Mouse (Mus musculus) neural tube, embryonic 13.5 days (tissue): ENCODE measurements around the gene Alg14. TPM values are rescaled to one million over a fixed set of nuclear protein-coding genes. Genes with fewer than 3 reads are reported as not detected.

ENCODE experiments used
- ATAC-seq: fragments of 200-750 bp; cut with Nextera tagmentation; 2 replicates; pipeline ENCODE4 v1.8.0; 2017; ENCODE audit warnings: low read depth, mild to moderate bottlenecking, moderate TSS enrichment, moderate library complexity
- H3K27ac ChIP-seq: fragments of 300-500 bp; sonication (generic); replicated peaks from 2 replicates; pipeline ENCODE4 v1.5.1; 2015; ENCODE audit warnings: moderate library complexity, mild to moderate bottlenecking, inconsistent platforms
- H3K27me3 ChIP-seq: fragments of 300-500 bp; sonication (generic); 2 replicates; pipeline ENCODE4 v1.6.1; 2015; ENCODE audit warnings: mild to moderate bottlenecking, inconsistent platforms
- H3K36me3 ChIP-seq: fragments of 300-500 bp; sonication (generic); 2 replicates; pipeline ENCODE4 v1.6.1; 2015; ENCODE audit warnings: mild to moderate bottlenecking, inconsistent platforms
- H3K4me1 ChIP-seq: fragments of 300-500 bp; sonication (generic); replicated peaks from 2 replicates; pipeline ENCODE4 v1.6.1; 2015; ENCODE audit warnings: inconsistent platforms
- H3K4me2 ChIP-seq: fragments of 300-500 bp; sonication (generic); 2 replicates; pipeline ENCODE4 v1.6.1; 2015; ENCODE audit warnings: inconsistent platforms, mild to moderate bottlenecking, moderate library complexity
- H3K4me3 ChIP-seq: fragments of 300-500 bp; sonication (generic); 2 replicates; pipeline ENCODE4 v1.5.1; 2015; ENCODE audit warnings: mild to moderate bottlenecking, inconsistent platforms
- H3K9ac ChIP-seq: fragments of 300-500 bp; sonication (generic); 2 replicates; pipeline ENCODE4 v1.6.1; 2015; ENCODE audit warnings: moderate library complexity, mild to moderate bottlenecking, inconsistent platforms
- H3K9me3 ChIP-seq: fragments of 300-500 bp; sonication (generic); 2 replicates; pipeline ENCODE4 v1.6.1; 2016; ENCODE audit warnings: inconsistent platforms
- WGBS: fragments of 180-500 bp; shearing (Covaris S2); methylation state at CpG from one replicate; pipeline ENCODE4 v1.1.7; 2015; 5-methylcytosine and 5-hydroxymethylcytosine counted together
- polyA plus RNA-seq: library from polyadenylated mRNA; unstranded; fragments of >200 nt; fragmentation: Nextera tagmentation; extraction: Ambion mirVana; gene quantifications from 2 replicates; pipeline ENCODE4 v1.2.1, GENCODE M21; 2015

The Alg14 gene
- polyA plus RNA-seq, 1 experiment from 2014 or later: 39.3 TPM

GRCm38 (mm10) chr3:121357030-121357429, 65.5 kb downstream of the Alg14 start:
- no peak overlapping the region for H3K4me2 ChIP-seq
- no peak for ATAC-seq
- H3K36me3 ChIP-seq: no peaks in the 10 kb centered on the region
- H3K27ac ChIP-seq: no peak overlapping the region
- no peaks in the 10 kb centered on the region for H3K27me3 ChIP-seq
- H3K4me3 ChIP-seq: no peak overlapping the region
- H3K4me1 ChIP-seq: no peaks in the 10 kb centered on the region; the same call in 1 of the 2 replicates
- H3K9ac ChIP-seq: no peak overlapping the region
- 81% methylated on average over 3 of the region's 3 CpGs for WGBS
- H3K9me3 ChIP-seq: no peaks in the 10 kb centered on the region

GRCm38 (mm10) chr3:121358285-121358684, 66.7 kb downstream of the Alg14 start:
- Histone ChIP-seq H3K27me3 (no peaks in the 10 kb centered on the region), H3K36me3 (no peaks in the 10 kb centered on the region), H3K4me2 (no peak overlapping the region), H3K4me3 (no peak overlapping the region), H3K9me3 (no peaks in the 10 kb centered on the region), H3K4me1 (no peaks in the 10 kb centered on the region; the same call in 1 of the 2 replicates), H3K27ac (no peak overlapping the region), H3K9ac (no peak overlapping the region)
- 57% methylated on average over 2 of the region's 2 CpGs for WGBS
- ATAC-seq: no peak

GRCm38 (mm10) chr3:121358850-121359249, 67.3 kb downstream of the Alg14 start:
- H3K4me2 ChIP-seq: no peak overlapping the region
- no peak overlapping the region for H3K9ac ChIP-seq
- 84% methylated on average over 6 of the region's 6 CpGs for WGBS
- H3K27ac ChIP-seq: no peak overlapping the region
- H3K4me3 ChIP-seq: no peak overlapping the region
- no peaks in the 10 kb centered on the region; the same call in 1 of the 2 replicates for H3K4me1 ChIP-seq
- ATAC-seq: no peak
- no peaks in the 10 kb centered on the region for H3K36me3 ChIP-seq
- no peaks in the 10 kb centered on the region for H3K9me3 ChIP-seq
- no peaks in the 10 kb centered on the region for H3K27me3 ChIP-seq

- H3K27ac ChIP-seq: no peak overlapping the region
- no peak overlapping the region for H3K4me2 ChIP-seq
- H3K9me3 ChIP-seq: no peaks in the 10 kb centered on the region
- H3K36me3 ChIP-seq: no peaks in the 10 kb centered on the region
- no peak overlapping the region for H3K4me3 ChIP-seq
- no peaks in the 10 kb centered on the region for H3K27me3 ChIP-seq
- no peak for ATAC-seq
- no peaks in the 10 kb centered on the region; the same call in 1 of the 2 replicates for H3K4me1 ChIP-seq
- WGBS: 80% methylated on average over 7 of the region's 7 CpGs
- H3K9ac ChIP-seq: no peak overlapping the region
Measured at GRCm38 (mm10) chr3:121359272-121359671, 67.7 kb downstream of the Alg14 start.

GRCm38 (mm10) chr3:121362002-121362401, 70.4 kb downstream of the Alg14 start:
- no peak overlapping the region for H3K9ac ChIP-seq
- no peak overlapping the region for H3K27ac ChIP-seq
- no peaks in the 10 kb centered on the region for H3K9me3 ChIP-seq
- no peaks in the 10 kb centered on the region for H3K27me3 ChIP-seq
- no peak overlapping the region for H3K4me2 ChIP-seq
- no peak overlapping the region for H3K4me3 ChIP-seq
- no peaks in the 10 kb centered on the region; the same call in 1 of the 2 replicates for H3K4me1 ChIP-seq
- WGBS: 50% methylated on average over 1 of the region's 1 CpGs
- H3K36me3 ChIP-seq: no peaks in the 10 kb centered on the region
- ATAC-seq: no peak

GRCm38 (mm10) chr3:121364388-121364787, 72.8 kb downstream of the Alg14 start:
- no peaks in the 10 kb centered on the region; the same call in 1 of the 2 replicates for H3K4me1 ChIP-seq
- no peak overlapping the region for H3K4me3 ChIP-seq
- no peak overlapping the region for H3K4me2 ChIP-seq
- H3K36me3 ChIP-seq: no peaks in the 10 kb centered on the region
- no peak overlapping the region; the same call in 1 of the 2 replicates for H3K27ac ChIP-seq
- H3K9ac ChIP-seq: no peak overlapping the region
- no peaks in the 10 kb centered on the region for H3K9me3 ChIP-seq
- WGBS: 76% methylated on average over 4 of the region's 4 CpGs
- no peaks in the 10 kb centered on the region for H3K27me3 ChIP-seq
- ATAC-seq: no peak

- no peaks in the 10 kb centered on the region for H3K27me3 ChIP-seq
- H3K36me3 ChIP-seq: no peaks in the 10 kb centered on the region
- no peaks in the 10 kb centered on the region for H3K9me3 ChIP-seq
- no peak overlapping the region for H3K9ac ChIP-seq
- no peak for ATAC-seq
- no peak overlapping the region for H3K4me2 ChIP-seq
- no peak overlapping the region for H3K4me3 ChIP-seq
- no peaks in the 10 kb centered on the region for H3K4me1 ChIP-seq
- WGBS: 88% methylated on average over 8 of the region's 8 CpGs
- no peak overlapping the region for H3K27ac ChIP-seq
Measured at GRCm38 (mm10) chr3:121365131-121365530, 73.6 kb downstream of the Alg14 start.

- no peaks in the 10 kb centered on the region for H3K36me3 ChIP-seq
- WGBS: 92% methylated on average over 4 of the region's 4 CpGs
- H3K4me3 ChIP-seq: no peak overlapping the region
- H3K4me1 ChIP-seq: no peaks in the 10 kb centered on the region
- ATAC-seq: no peak
- no peak overlapping the region for H3K27ac ChIP-seq
- no peaks in the 10 kb centered on the region for H3K27me3 ChIP-seq
- H3K9me3 ChIP-seq: no peaks in the 10 kb centered on the region
- no peak overlapping the region for H3K4me2 ChIP-seq
- H3K9ac ChIP-seq: no peak overlapping the region
Measured at GRCm38 (mm10) chr3:121368616-121369015, 77.0 kb downstream of the Alg14 start.

- no peaks in the 10 kb centered on the region for H3K27me3 ChIP-seq
- ATAC-seq: no peak
- WGBS: 82% methylated on average over 6 of the region's 6 CpGs
- no peak overlapping the region for H3K9ac ChIP-seq
- H3K9me3 ChIP-seq: no peaks in the 10 kb centered on the region
- H3K4me3 ChIP-seq: no peak overlapping the region
- no peaks in the 10 kb centered on the region for H3K36me3 ChIP-seq
- H3K4me2 ChIP-seq: no peak overlapping the region
- H3K27ac ChIP-seq: no peak overlapping the region
- H3K4me1 ChIP-seq: no peaks in the 10 kb centered on the region
Measured at GRCm38 (mm10) chr3:121369517-121369916, 77.9 kb downstream of the Alg14 start.

GRCm38 (mm10) chr3:121370301-121370700, 78.7 kb downstream of the Alg14 start:
- Histone ChIP-seq H3K27me3 (no peaks in the 10 kb centered on the region), H3K4me2 (no peak overlapping the region), H3K9me3 (no peaks in the 10 kb centered on the region), H3K27ac (no peak overlapping the region), H3K9ac (no peak overlapping the region), H3K4me3 (no peak overlapping the region), H3K4me1 (no peaks in the 10 kb centered on the region), H3K36me3 (no peaks in the 10 kb centered on the region)
- 92% methylated on average over 13 of the region's 13 CpGs for WGBS
- ATAC-seq: no peak

- no peak overlapping the region for H3K27ac ChIP-seq
- no peaks in the 10 kb centered on the region for H3K4me1 ChIP-seq
- H3K36me3 ChIP-seq: no peaks in the 10 kb centered on the region
- ATAC-seq: no peak
- H3K4me2 ChIP-seq: no peak overlapping the region
- WGBS: 68% methylated on average over 12 of the region's 12 CpGs
- H3K27me3 ChIP-seq: no peaks in the 10 kb centered on the region
- no peaks in the 10 kb centered on the region for H3K9me3 ChIP-seq
- H3K4me3 ChIP-seq: no peak overlapping the region
- no peak overlapping the region for H3K9ac ChIP-seq
Measured at GRCm38 (mm10) chr3:121370830-121371526, 79.4 kb downstream of the Alg14 start.

GRCm38 (mm10) chr3:121371527-121372220, 80.1 kb downstream of the Alg14 start:
- WGBS: 92% methylated on average over 8 of the region's 8 CpGs
- no peak overlapping the region for H3K4me3 ChIP-seq
- H3K9me3 ChIP-seq: no peaks in the 10 kb centered on the region
- H3K27me3 ChIP-seq: no peaks in the 10 kb centered on the region
- H3K4me2 ChIP-seq: no peak overlapping the region
- ATAC-seq: no peak
- H3K27ac ChIP-seq: no peak overlapping the region
- H3K4me1 ChIP-seq: no peaks in the 10 kb centered on the region
- H3K9ac ChIP-seq: no peak overlapping the region
- no peaks in the 10 kb centered on the region for H3K36me3 ChIP-seq
